Mouse (Mus musculus) embryonic fibroblast, embryonic 13.5 days (primary cell): Measurements from ENCODE around the gene Nts.

ENCODE experiments used
- CTCF ChIP-seq: IDR thresholded peaks from 2 replicates; pipeline ENCODE4 v1.5.1; 2011; ENCODE audit warnings: mild to moderate bottlenecking, control low read depth, low read length, moderate library complexity, borderline replicate concordance; ENCODE audit not compliant: insufficient read depth
- POLR2A ChIP-seq: IDR thresholded peaks from 2 replicates; pipeline ENCODE4 v1.6.1; 2011; ENCODE audit warnings: low read depth, mild to moderate bottlenecking, control low read depth, low read length, moderate library complexity

DNA sequence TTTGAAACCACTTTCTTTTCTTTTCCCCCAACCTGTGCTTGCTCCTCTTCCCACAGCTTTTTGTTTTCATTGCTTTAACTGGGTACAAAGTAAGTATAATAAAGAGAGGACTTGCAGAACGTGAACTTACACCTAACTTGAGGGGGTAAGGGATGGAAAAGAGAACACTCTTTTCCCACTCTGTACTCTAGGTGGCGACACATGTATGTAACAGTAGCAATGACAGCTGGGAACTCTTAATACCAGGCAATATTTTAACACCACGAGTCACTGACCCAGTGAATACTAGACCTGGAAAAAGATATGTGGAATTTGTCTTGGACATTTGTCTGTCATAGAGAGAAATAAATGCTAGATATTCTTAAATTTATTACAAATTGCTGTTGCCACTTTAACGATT lies 8.5 kb upstream of the Nts start:
- TF ChIP-seq CTCF (no peak), POLR2A (no peak)
